Mouse (Mus musculus) cortical plate, adult 2 months (tissue): Measurements from ENCODE around the gene Gm9837.

ENCODE experiments used
- CTCF ChIP-seq: fragments of 200-500 bp; IDR thresholded peaks from 2 replicates; pipeline ENCODE4 v1.5.1; 2011; ENCODE audit warnings: mild to moderate bottlenecking, control low read depth, low read length; ENCODE audit not compliant: insufficient read depth; ENCODE audit errors: extremely low read depth
- POLR2A ChIP-seq: fragments of 200-500 bp; IDR thresholded peaks from 2 replicates; pipeline ENCODE4 v1.6.1; 2011; ENCODE audit warnings: mild to moderate bottlenecking, low read length, control low read depth; ENCODE audit not compliant: insufficient read depth; ENCODE audit errors: extremely low read depth

DNA sequence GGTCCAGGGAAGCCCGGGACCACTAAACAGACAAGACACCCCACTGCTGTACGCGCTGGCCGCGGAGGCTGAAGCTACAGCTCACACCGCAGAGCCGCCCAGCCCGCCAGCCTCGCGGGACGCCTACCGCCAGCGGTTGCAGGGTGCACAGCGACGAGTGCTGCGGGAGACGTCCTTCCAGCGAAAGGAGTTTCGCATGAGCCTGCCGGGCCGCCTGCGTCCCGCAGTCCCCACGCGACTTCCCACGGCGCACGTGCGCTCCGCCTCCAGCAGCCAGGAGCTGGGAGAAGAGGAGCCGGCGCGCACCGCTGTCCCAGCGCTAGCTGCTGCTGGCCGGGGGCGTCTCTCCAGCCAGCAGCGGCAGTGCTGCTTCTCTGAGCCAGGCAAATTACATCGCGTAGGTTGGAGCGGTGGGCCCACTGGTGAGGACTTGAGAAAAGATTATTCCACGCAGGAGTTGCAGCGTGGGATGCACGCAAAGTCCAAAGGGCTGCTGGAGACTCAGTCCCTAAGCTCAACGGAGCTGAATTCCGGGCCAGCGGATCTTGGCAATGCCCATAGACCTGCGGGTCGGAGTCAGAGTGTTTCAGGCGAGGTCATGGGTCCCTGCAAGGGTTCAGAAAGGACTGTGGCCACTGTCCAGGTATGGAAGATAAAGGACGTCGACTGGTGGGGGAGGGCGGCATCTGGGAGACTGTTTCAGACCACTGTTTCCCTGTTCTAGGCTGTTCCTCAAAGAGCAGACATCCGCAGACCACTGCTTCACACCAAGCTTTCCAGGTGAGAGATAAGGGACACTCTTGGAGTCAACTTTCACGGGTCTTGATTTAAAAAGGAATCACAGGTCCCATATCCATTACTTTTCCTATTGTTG lies 6.5 kb downstream of the Gm9837 start:
- TF ChIP-seq CTCF (no peak), POLR2A (no peak)
